Mouse (Mus musculus) R1 (cell line): Measurements from ENCODE around the gene Degs2.

Experiments used
- DNase-seq: peaks from one replicate; pipeline ENCODE4 v3.0.0-alpha.2; 2018; ENCODE audit warnings: low read depth, low spot score

Degs2 gene

GRCm38 (mm10) chr12:108653358-108654335 lies 48.5 kb downstream of the Degs2 start:
- peak; percentile 12 for DNase-seq

DNA sequence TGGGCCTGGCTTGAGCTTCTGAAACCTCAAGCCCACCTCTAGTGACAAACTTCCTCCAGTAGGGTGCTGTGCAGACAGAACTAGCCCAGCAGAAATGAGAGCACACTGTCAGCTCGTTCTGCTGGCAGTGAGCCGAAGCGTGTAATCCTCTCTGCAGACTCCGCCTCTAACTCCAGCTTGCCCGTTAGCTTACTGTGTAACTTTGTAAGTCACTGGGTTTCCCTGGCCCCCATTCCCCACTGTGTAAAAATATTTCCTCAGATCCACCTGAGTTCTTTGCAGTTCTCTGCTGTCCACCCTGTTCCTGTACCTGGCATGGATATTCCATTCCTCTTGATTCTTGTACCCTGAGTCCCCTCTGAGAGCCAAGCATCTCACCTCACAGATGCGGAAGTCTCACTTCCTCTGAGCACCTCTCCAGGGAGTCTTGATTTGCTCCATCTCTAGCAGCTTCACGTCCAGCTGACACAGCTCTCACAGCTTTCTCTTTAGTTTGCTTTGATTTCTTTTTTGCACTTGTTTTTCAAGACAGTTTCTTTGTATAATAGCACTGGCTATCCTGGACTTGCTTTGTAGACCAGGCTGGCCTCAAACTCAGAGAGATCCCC lies 51.0 kb downstream of the Degs2 start:
- no peak for DNase-seq

GRCm38 (mm10) chr12:108647784-108648183 lies 54.3 kb downstream of the Degs2 start:
- no peak for DNase-seq

DNA sequence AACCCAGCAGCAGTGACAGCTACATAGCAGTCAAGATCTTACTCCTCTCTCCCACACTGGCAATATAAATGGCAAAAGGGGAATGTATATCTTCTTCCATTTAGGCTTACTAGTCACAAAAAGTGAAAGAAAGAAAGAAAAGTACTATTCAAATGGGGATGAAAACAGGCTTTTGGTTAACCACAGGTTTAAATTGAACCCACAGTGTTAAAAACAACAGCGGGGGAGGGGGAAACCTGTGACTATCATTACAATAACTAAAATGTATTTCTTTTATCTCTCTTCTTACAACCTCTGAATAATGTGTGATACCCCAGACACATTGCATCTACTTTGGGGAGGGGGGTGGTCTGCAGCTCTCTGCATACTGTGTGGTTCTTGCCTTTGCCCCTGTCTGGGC lies 55.9 kb downstream of the Degs2 start:
- no peak for DNase-seq

DNA sequence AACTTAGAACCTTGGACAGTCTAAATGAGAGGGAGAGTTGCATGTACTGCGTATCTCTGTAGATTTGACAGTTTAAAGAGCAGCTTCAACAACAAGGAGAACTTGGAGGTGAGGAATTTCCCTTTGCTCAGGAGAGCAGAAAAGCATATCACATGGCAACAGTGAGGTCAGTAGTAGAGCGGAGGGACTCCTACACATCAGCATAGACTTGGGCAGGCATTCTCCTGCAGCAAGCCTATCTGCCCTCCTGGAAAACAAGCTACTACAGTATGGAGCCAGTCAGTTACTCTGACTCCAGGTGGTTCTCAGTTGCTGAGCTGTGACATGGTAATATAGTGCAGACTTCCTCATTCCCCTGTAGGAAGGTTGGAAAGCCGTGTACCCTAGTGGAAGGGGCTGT lies 60.1 kb downstream of the Degs2 start:
- DNase-seq: no peak

DNA sequence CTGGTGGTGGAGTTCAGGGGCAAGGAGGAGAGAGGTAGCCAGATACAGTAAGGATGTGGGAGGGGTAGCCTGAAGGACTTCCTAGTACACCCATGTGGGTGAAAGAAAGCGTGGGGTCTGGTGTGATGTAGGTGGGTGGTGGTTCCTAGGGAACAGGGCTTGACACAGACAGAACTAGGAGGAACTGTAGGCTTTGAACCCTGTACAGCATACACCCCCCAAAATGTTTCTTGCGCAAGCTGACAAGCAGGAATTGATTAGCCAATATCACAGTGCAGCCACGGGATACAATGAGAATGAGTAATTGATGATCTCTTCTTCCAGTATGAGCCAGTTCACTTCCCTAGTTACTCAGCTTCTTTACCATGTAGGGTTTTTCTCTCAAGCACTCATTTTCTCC lies 63.0 kb downstream of the Degs2 start:
- DNase-seq: no peak

DNA sequence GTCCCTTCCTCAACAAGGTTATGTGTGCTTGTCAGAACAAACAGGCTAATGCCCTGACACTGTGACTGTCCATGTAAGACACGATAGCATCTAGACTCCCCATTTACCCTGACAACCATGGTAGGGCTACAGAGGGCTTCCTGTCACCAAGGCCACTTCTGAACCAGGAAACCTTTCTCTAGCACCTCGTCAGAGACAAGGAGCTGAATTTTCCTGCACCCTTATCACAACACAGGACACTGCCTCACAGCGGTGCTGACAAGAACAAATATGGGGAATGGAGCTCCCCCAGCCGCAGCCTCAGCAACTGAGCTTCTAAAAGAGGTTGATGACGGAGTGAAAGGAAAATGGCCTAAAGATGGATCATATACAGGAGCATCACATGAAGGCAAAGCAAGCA lies 64.7 kb downstream of the Degs2 start:
- no peak for DNase-seq

DNA sequence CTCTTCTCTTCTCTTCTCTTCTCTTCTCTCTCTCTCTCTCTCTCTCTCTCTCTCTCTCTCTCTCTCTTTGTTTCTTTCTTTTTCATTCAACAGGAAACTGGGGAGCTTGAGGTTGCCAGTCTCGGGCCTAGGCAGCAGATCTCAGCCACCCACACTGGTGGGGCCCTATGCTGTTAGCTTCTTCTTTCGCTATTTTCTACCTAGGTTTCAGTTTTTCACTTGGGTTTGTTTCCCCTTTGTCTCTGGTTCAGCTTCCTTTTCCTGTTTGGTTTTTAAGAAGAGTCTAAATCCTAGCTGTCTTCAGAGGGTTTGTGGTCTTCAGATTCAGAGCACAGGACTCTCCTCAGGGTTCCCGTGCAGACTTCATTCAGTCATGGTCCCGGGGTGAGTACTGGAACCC lies 66.6 kb downstream of the Degs2 start:
- no peak for DNase-seq

DNA sequence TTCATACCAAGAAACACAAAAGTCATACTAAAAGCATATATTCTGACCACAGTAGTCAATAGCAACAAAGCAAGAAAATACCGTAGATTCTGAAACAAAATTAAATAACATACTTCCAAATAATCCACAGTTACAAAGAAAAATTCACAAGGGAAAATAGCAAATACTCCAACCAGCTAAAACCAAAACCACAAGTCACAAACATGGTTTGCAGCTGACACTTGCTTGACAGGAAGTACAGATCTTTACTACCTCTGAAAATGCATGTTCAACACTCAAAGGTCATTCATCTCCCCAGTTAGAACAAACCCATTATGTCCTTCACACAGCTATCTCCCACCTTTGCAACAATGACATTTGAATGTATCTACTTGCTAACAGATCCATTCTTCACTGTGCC lies 68.1 kb downstream of the Degs2 start:
- DNase-seq: no peak

GRCm38 (mm10) chr12:108632501-108632900 lies 69.6 kb downstream of the Degs2 start:
- no peak for DNase-seq

DNA sequence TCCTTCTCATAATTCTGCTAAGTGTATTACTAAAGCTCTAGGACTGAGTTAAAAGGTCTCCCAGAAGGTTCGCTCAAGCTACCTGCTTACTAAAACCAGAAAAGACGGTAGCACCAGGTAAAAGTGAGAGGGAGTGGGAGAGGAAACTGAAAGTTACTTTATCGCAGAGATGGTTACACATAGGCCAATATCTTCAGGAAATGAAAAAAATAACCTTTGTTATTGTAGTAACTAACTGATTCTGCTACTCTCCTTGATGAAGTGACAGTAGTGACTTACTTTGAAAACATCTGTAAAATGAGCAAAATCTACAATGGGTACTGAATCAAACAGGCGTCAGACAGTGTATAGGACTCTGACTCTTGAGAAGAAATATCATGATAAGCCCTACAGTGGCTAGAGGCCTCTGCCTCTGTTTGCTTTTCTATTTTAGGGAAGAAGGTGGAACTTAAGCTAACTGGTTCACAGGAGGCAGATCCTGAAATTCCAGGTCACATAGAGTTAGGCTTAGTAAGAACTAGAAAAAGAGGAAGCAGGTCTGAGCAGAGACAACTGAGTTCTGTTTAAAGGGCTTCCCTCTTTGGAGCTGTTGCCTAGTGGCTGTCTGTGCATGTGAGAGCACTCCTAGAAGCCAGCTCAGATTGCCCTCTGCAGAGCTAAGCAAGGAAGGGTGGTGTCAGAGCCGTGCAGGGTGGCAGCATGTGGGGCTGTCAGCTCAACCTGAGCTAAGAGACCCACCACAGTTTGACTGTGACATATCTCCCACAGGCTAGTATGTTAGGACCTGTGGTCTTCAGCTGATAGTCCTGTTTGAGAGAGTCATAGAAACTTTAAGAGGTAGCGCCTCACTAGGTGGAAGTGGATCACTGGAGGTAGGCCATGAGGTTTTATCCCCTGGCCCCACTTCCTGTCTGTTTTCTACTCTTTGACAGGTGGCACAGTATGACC lies 71.1 kb downstream of the Degs2 start:
- no peak for DNase-seq

- DNase-seq: no peak
Measured at GRCm38 (mm10) chr12:108629556-108629955, 72.6 kb downstream of the Degs2 start.
